Mouse (Mus musculus): ENCODE data around the gene Slc17a5. TPM values are rescaled to one million over a fixed set of nuclear protein-coding genes. Genes with fewer than 3 reads are reported as not detected.

The Slc17a5 gene
- polyA plus RNA-seq, 2 experiments = 12.1 to 15.1 TPM

DNA sequence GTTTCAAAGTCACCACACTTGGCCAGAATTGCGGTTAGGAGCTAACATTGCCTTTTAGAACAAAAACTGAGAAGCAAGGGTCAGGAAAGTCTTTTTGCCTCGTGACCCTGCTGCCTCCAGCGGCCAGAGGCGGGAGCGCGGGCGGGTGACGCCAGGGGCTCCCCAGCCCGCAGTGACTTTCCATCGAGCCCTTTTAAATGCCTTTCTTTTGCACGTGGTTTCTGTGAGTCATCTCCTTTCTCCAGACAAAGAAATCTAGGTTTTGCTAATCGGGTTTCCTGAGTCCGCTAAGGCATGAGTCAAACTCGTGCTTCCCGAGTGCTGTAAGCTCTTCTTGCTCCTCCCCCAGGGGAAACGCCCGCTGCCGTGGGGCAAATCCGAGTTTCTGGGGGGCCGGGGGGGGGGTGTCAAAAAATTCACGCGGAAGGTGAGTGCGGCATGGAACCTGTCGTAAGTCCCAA is 60.5 kb downstream of the Slc17a5 start:
- Histone ChIP-seq H3K4me1 (ENCODE audit: control insufficient read depth, insufficient read depth, low read length) (no peaks in the 10 kb centered on the region; the same call in 1 of the 2 replicates), H3K27me3 (ENCODE audit: control insufficient read depth, insufficient read depth, low read length) (no peaks in the 10 kb centered on the region), H3K9me3 (ENCODE audit: control insufficient read depth, low read length) (no peaks in the 10 kb centered on the region), H3K9ac (ENCODE audit: low read depth, low read length, severe bottlenecking) (peak overlapping the region; percentile 49), H3K4me2 (replicated peaks; ENCODE audit: low read depth, low read length, severe bottlenecking) (peak overlapping the region; percentile 70), H3K4me3 (replicated peaks; ENCODE audit: low read length) (peak overlapping the region; percentile 41), H3K27ac (replicated peaks; ENCODE audit: low read depth, low read length) (peak overlapping the region; percentile 62), H3K36me3 (ENCODE audit: control insufficient read depth, insufficient read depth, low read length) (no peaks in the 10 kb centered on the region)
- WGBS = 2% methylated on average over 24 of the region's 24 CpGs
- ATAC-seq (ENCODE audit: low FRiP score, low read depth) (peak; percentile 84), DNase-seq (ENCODE audit: low spot score) (peak; percentile 81)
- 0 out of 2 replicates have a peak, but pooled peaks have one; percentile 14 for TF ChIP-seq POLR2A (IDR thresholded peaks at IDR 0.05; ENCODE audit: borderline replicate concordance, extremely low read depth, insufficient read depth, insufficient read length)

- H3K4me1 ChIP-seq (ENCODE audit: control insufficient read depth, insufficient read depth, low read length) = peaks cover 6% of the 10 kb centered on the region
- H3K4me2 ChIP-seq (replicated peaks; ENCODE audit: low read depth, low read length, severe bottlenecking) = no peak overlapping the region
- H3K9ac ChIP-seq (ENCODE audit: low read depth, low read length, severe bottlenecking) = no peak overlapping the region
- H3K27me3 ChIP-seq (ENCODE audit: control insufficient read depth, insufficient read depth, low read length) = no peaks in the 10 kb centered on the region
- TF ChIP-seq POLR2A (IDR thresholded peaks at IDR 0.05; ENCODE audit: borderline replicate concordance, extremely low read depth, insufficient read depth, insufficient read length) = no peak
- H3K27ac ChIP-seq (replicated peaks; ENCODE audit: low read depth, low read length) = no peak overlapping the region
- DNase-seq (ENCODE audit: low spot score) (no peak), ATAC-seq (ENCODE audit: low FRiP score, low read depth) (no peak)
- no peaks in the 10 kb centered on the region for H3K36me3 ChIP-seq (ENCODE audit: control insufficient read depth, insufficient read depth, low read length)
- 85% methylated on average over 2 of the region's 2 CpGs for WGBS
- no peaks in the 10 kb centered on the region for H3K9me3 ChIP-seq (ENCODE audit: control insufficient read depth, low read length)
- no peak overlapping the region for H3K4me3 ChIP-seq (replicated peaks; ENCODE audit: low read length)
Measured at GRCm38 (mm10) chr9:78526206-78526605, 61.6 kb downstream of the Slc17a5 start.

- Histone ChIP-seq H3K4me3 (replicated peaks; ENCODE audit: low read length) (no peak overlapping the region), H3K4me1 (ENCODE audit: control insufficient read depth, insufficient read depth, low read length) (peaks cover 10% of the 10 kb centered on the region), H3K36me3 (ENCODE audit: control insufficient read depth, insufficient read depth, low read length) (no peaks in the 10 kb centered on the region), H3K4me2 (replicated peaks; ENCODE audit: low read depth, low read length, severe bottlenecking) (no peak overlapping the region), H3K9me3 (ENCODE audit: control insufficient read depth, low read length) (no peaks in the 10 kb centered on the region), H3K9ac (ENCODE audit: low read depth, low read length, severe bottlenecking) (no peak overlapping the region), H3K27me3 (ENCODE audit: control insufficient read depth, insufficient read depth, low read length) (no peaks in the 10 kb centered on the region), H3K27ac (replicated peaks; ENCODE audit: low read depth, low read length) (no peak overlapping the region)
- no peak for TF ChIP-seq POLR2A (IDR thresholded peaks at IDR 0.05; ENCODE audit: borderline replicate concordance, extremely low read depth, insufficient read depth, insufficient read length)
- DNase-seq (ENCODE audit: low spot score) (no peak), ATAC-seq (ENCODE audit: low FRiP score, low read depth) (no peak)
- 93% methylated on average over 17 of the region's 17 CpGs for WGBS
Measured at GRCm38 (mm10) chr9:78525451-78526135, 62.2 kb downstream of the Slc17a5 start.

- DNase-seq (ENCODE audit: low spot score) (no peak), ATAC-seq (ENCODE audit: low FRiP score, low read depth) (no peak)
- no peaks in the 10 kb centered on the region for H3K27me3 ChIP-seq (ENCODE audit: control insufficient read depth, insufficient read depth, low read length)
- H3K4me2 ChIP-seq (replicated peaks; ENCODE audit: low read depth, low read length, severe bottlenecking) = peak overlapping the region; percentile 88
- 0 out of 2 replicates have a peak overlapping the region, but pooled peaks have one; percentile 58 for H3K9ac ChIP-seq (ENCODE audit: low read depth, low read length, severe bottlenecking)
- peaks cover 16% of the 10 kb centered on the region for H3K4me1 ChIP-seq (ENCODE audit: control insufficient read depth, insufficient read depth, low read length)
- H3K9me3 ChIP-seq (ENCODE audit: control insufficient read depth, low read length) = no peaks in the 10 kb centered on the region
- no peaks in the 10 kb centered on the region for H3K36me3 ChIP-seq (ENCODE audit: control insufficient read depth, insufficient read depth, low read length)
- peak overlapping the region; percentile 39; the same call in 1 of the 2 replicates for H3K4me3 ChIP-seq (replicated peaks; ENCODE audit: low read length)
- no peak overlapping the region for H3K27ac ChIP-seq (replicated peaks; ENCODE audit: low read depth, low read length)
- TF ChIP-seq POLR2A (IDR thresholded peaks at IDR 0.05; ENCODE audit: borderline replicate concordance, extremely low read depth, insufficient read depth, insufficient read length) = no peak
- WGBS = 33% methylated on average over 14 of the region's 14 CpGs
Measured at GRCm38 (mm10) chr9:78521689-78522088, 66.2 kb downstream of the Slc17a5 start.

DNA sequence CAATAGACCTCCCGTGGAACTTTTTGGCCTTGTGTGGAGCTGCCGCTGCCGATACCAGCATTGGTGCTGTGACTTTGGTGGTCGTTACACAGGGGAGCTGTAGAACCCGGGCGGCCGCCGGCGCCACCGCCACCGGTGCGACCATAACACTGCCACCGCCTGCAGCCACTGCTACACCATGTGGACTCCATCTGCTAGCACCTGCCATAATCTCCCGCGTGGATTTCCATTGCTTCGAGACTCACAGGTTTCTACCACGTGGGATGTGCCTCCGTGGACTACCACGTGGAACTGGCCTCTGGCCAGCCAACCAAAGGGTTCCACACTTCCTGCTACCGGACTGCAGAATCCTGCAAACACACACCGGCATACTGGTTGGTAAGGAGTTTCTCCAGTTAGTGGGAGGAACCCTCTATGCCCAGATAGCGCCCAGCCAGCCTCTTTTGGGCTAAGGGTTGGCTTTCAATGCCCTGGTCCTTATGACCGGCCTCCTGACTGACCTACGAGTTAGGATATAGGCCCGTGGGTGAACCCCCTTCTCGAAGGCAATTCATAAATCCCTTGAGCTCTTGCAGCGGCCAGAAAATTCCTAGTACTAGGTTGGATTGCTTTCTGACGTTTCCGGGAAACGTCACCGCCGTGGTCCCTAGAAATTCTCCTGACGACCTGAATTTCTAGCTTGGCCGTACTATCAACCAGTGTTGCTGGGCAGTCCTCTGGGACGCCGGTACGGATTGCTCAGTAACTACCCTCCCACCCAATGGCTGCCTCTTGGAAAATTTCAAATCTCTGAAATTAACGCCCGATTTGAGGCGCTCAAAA is 66.8 kb downstream of the Slc17a5 start:
- Histone ChIP-seq H3K9me3 (ENCODE audit: control insufficient read depth, low read length) (no peaks in the 10 kb centered on the region), H3K4me2 (replicated peaks; ENCODE audit: low read depth, low read length, severe bottlenecking) (peak overlapping the region; percentile 88), H3K4me1 (ENCODE audit: control insufficient read depth, insufficient read depth, low read length) (peaks cover 16% of the 10 kb centered on the region), H3K9ac (ENCODE audit: low read depth, low read length, severe bottlenecking) (peak overlapping the region; percentile 58), H3K4me3 (replicated peaks; ENCODE audit: low read length) (peak overlapping the region; percentile 39), H3K27me3 (ENCODE audit: control insufficient read depth, insufficient read depth, low read length) (no peaks in the 10 kb centered on the region), H3K27ac (replicated peaks; ENCODE audit: low read depth, low read length) (no peak overlapping the region), H3K36me3 (ENCODE audit: control insufficient read depth, insufficient read depth, low read length) (no peaks in the 10 kb centered on the region)
- TF ChIP-seq POLR2A (IDR thresholded peaks at IDR 0.05; ENCODE audit: borderline replicate concordance, extremely low read depth, insufficient read depth, insufficient read length) = no peak
- 2% methylated on average over 40 of the region's 40 CpGs for WGBS
- ATAC-seq (ENCODE audit: low FRiP score, low read depth) (peak; percentile 53), DNase-seq (ENCODE audit: low spot score) (peak; percentile 51)
